Mouse (Mus musculus): Measurements from ENCODE around the gene Fthl17e.
"Not testable (repeated sequence)": the region's sequence is repeated elsewhere in the genome, so short reads cannot be mapped to it uniquely, and the experiment has no call there.

Gene Fthl17e

DNA sequence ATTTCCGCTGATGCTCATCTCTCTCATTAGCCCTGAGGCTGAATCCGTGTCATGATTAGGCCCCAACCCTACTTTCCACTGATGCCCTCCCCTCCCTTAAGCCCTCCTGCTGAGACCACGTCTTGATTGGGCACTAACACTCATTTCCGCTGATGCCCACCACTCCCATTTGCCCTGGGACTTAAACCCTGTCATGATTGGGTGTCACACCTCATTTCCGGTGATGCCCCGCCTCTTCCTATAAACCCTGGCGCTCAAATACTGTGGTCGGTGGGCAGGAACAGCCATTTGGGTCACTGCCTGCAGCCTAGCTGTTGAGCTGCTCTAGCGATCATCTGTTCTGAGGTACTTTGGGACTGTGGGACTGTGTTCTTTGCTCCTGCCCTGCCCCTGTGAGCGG, at the start of gene Fthl17e:
TSS of gene Fthl17e (plus strand) at position 301 of the 400 bp plus-strand sequence.
- not testable (repeated sequence) for DNase-seq (ENCODE audit: inconsistent age in 2 of 2, low spot score in 1 of 2)

DNA sequence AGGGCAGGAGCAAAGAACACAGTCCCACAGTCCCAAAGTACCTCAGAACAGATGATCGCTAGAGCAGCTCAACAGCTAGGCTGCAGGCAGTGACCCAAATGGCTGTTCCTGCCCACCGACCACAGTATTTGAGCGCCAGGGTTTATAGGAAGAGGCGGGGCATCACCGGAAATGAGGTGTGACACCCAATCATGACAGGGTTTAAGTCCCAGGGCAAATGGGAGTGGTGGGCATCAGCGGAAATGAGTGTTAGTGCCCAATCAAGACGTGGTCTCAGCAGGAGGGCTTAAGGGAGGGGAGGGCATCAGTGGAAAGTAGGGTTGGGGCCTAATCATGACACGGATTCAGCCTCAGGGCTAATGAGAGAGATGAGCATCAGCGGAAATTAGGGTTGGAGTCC, 46.6 kb upstream of the Fthl17e start, which contains the start of gene Fthl17d:
TSS of gene Fthl17d (minus strand) at position 101 of the 400 bp plus-strand sequence.
- DNase-seq (ENCODE audit: inconsistent age in 2 of 2, low spot score in 1 of 2) = not testable (repeated sequence)

DNA sequence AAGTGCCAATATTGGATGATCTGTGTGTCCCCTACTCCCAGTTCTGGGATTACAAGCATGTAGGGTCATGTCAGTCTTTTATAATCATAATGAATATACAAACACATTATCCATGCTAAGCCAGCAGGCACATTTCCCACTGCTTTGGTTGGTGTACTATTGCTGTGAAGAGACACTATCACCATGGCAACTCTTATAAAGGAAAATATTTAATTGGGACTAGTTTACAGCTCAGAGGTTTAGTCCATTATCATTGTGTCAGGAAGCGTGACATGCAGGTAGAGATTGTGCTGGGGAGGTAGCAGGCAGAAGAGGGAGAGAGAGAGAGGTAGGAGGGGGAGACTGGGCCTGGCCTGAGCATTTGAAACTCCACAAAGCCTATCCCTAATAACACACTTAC, 17.2 kb upstream of the Fthl17e start:
- no peak for DNase-seq (ENCODE audit: inconsistent age in 2 of 2, low spot score in 1 of 2)

DNA sequence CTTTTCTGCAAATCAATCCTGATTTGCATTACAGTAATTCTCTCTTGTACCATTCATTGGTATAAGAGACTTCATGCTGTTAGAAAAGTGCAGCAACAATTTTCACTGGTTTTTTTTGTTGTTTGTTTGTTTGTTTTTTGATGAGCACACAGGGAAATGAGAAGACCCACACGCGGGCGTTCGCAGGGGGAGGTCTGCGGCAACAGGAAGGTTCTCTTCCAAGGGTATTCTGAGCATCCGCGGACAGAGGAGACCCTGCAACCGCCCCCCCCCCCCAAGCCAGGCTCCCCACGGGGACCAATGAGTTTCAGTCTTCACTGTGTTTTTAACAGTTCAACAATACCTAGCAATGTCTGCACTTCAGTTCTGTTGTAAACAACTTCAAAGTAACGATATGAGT, 13.8 kb upstream of the Fthl17e start:
- DNase-seq (ENCODE audit: inconsistent age in 2 of 2, low spot score in 1 of 2) = no peak

DNA sequence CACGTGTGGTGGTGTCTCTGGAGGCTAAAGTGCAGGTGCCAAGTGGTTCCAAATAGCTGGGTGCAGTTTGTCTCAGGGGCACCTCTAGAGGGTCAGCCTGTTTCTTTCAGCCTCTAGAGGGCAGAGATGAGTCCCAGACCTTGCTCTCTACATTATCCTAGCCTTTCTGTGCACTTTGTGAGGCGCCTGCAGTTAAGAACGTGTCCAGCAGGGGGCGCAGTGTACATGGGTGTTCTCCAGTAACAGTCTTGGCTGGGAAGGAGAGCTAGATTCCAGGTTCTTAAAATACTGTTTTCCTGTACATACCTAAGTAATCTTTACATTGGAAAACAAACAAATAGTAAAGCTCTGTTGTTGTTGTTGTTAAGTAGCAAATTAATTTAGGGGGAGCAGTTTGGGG, 8.3 kb downstream of the Fthl17e start:
- peak in 1 of 2 experiments; percentile 4 for DNase-seq (ENCODE audit: inconsistent age in 2 of 2, low spot score in 1 of 2)

DNA sequence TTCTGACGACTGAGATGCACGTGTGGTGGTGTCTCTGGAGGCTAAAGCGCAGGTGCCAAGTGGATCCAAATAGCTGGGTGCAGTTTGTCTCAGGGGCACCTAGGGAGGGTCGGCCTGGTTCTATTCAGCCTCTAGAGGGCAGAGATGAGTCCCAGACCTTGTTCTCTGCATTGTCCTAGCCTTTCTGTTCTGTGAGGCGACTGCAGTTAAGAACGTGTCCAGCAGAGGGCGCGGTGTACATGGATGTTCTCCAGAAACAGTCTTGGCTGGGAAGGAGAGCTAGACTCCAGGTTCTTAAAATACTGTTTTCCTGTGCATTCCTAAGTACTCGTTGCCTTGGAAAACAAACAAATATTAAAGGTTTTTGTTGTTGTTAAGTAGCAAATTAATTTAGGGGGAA, 27.7 kb downstream of the Fthl17e start:
- peak; percentile 39 to 94 for DNase-seq (ENCODE audit: inconsistent age in 2 of 2, low spot score in 1 of 2)

DNA sequence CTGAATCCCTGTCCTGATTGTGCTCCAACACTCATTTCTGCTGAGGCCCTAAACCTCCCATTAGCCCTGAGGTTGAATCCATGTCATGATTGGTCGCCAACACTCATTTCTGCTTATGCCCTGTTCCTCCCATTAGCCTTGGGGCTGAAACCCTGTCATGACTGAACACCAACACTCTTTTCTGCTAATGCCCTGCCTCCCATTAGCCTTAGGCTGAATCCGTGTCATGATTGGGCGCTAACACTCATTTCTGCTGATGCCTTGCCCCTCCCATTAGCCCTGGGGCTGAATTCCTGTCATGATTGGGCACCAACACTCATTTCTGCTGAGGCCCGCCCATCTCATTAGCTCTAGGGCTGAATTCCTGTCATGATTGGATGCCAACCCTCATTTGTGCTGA, 28.8 kb downstream of the Fthl17e start:
- no peak for DNase-seq (ENCODE audit: inconsistent age in 2 of 2, low spot score in 1 of 2)

DNA sequence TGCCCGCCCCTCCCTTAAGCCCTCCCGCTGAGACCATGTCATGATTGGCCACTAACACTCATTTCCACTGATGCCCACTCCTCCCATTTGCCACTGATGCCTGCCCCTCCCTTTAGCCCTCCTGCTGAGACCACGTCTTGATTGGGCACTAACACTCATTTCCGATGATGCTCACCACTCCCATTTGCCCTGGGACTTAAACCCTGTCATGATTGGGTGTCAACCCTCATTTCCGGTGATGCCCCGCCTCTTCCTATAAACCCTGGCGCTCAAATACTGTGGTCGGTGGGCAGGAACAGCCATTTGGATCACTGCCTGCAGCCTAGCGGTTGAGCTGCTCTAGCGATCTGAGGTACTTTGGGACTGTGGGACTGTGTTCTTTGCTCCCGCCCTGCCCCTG, 29.4 kb downstream of the Fthl17e start, which contains the start of gene Fthl17f:
TSS of gene Fthl17f (plus strand) at position 301 of the 400 bp plus-strand sequence.
- not testable (repeated sequence) for DNase-seq (ENCODE audit: inconsistent age in 2 of 2, low spot score in 1 of 2)

DNA sequence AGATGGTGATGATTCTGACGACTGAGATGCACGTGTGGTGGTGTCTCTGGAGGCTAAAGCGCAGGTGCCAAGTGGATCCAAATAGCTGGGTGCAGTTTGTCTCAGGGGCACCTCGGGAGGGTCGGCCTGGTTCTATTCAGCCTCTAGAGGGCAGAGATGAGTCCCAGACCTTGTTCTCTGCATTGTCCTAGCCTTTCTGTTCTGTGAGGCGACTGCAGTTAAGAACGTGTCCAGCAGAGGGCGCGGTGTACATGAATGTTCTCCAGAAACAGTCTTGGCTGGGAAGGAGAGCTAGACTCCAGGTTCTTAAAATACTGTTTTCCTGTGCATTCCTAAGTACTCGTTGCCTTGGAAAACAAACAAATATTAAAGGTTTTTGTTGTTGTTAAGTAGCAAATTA, 44.4 kb downstream of the Fthl17e start:
- peak; percentile 55 to 59 for DNase-seq (ENCODE audit: inconsistent age in 2 of 2, low spot score in 1 of 2)

Data from adrenal gland, adult (tissue).